Mouse (Mus musculus) lung, postnatal 4 days (tissue): ENCODE measurements at regions not wholly inside any gene's neighbourhood (a gene's known extent, or its start where the extent isn't known, plus 50 kb on each side); places are given as distances from the start of the nearest gene placed in this dataset.

Experiments used
- DNase-seq, 2 experiments: peaks; one replicate each; pipeline ENCODE4 v3.0.0; 2021

DNA sequence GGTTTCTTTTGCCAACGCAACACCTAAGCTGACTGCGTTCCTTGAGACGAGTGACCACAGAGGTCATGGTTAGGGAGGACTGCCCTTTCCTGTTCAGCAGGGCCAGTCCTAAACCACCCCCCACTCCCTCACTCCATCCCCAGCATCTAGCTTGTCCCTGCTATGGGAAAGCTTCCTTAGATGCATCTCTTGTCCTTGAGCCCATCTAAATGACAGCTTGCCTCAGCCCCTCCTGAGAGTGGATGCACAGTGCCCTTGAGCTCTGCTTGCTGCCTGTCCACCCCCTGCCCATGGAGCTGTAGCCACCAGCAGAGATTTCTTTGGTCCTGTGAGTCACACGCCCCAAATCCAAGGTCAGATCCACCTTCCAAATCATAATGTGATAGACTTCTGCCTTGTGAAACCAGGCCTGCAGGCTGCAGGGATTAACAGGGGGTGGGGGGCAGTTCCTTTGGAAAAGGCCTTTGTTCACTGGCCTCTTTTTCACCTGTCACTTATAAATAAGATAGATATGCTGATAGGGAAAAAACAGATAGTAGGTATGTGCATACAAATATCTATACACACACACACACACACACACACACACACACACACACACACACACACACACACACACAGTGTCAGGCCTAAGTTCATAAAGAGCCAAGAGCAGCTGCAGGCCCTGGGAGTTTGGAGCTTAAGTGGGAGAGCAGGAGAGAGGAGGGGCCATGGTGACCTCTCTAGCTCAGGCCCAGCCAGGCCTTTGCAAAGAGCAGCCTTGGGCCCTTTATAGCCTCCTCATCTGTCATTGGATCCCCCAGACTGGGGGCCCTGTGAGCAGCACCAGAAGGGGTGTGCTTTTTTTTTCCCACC is 56.4 kb upstream of the Adra2c start:
- DNase-seq = no peak

DNA sequence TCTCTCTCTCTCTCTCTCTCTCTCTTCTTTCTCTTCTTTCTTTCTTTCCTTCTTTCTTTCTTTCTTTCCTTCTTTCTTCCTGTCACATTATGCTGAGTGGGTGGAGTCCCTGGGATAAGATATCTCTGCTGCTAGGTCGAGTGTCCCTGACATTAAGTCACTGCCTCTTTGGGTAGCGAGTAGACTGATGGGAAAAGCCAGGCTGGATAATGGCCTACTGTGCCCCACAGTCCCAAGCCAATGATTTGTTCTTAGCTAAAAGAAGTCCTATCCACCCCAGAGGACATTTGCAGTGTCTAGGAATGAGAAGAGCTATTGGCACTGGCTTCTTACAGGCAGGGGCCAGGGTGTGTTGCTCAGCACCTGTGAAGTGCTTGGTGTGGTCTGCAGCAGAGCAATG is 61.8 kb upstream of the Adra2c start:
- DNase-seq = no peak

DNA sequence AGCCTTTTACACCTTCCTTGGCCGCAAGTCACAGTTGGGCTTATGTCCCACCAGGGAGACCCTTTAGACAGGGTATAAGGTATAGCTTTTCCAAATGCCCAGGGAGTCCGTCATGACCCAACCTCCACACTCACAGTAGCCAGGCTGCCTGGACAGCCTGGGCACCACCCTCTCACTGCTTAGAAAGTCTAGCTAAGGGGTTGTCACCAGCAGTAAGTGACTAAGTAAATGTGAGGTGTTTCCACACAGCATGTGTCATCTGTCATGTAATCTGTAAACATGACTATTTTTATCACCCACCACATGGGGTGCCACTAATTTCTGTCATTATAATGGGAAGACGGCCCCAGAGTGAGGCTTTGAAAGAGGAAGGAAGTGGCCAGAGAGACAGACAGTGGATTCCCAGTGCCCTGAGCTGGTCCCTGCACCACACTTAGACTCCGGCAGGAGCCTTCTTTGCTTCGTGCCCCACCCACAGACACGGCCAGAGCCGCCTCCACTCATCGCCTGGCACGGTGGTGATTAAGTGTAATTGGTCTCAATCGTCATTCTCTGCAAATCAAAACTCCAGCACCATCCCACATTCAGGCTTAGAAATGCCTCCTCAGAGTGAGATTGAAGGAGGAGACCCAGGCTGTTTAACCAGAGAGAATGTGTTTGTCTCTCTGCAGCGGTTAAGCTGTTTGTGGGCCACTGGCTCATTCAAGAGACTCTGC is 62.5 kb upstream of the Adra2c start:
- peak in 1 of 2 experiments; percentile 6 for DNase-seq

DNA sequence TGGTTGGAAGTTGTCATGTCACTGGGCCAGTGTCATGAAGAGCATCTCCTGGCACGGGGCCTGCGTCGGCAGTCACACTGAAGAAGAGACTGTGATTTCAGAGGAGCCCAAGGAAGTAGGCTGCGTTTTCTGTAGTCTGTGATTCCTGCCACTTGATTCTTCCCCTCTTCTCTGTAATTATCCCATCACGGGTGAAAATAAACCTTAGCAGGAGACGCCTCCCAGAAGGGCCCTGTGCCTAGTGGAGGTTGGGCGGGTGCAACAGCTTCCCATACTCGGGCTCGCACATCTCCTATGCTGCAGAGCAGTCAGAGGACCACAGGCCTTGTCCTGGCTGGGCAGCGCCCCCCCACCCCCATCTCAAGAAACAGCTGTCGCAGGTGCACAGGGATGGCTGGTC is 63.1 kb upstream of the Adra2c start:
- no peak for DNase-seq

DNA sequence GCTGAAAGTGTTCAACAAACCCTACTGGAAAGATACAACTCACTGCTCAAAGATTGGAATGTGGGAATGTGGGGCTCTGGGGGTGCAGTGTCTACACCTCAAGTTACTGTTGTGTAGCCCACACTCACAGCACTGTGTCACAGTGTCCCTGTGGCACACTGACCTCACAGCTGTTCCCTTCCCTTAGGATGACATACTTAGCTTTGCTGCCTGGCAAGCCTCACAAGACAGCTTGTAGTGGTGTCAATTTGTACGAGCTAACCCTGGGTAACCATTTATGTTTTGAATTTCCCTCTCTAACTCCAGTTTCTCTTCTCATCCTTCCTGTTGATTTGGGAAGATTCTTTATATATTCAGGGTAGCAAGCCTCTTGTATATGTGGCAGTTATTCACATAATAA is 68.8 kb upstream of the Adra2c start:
- DNase-seq = no peak

DNA sequence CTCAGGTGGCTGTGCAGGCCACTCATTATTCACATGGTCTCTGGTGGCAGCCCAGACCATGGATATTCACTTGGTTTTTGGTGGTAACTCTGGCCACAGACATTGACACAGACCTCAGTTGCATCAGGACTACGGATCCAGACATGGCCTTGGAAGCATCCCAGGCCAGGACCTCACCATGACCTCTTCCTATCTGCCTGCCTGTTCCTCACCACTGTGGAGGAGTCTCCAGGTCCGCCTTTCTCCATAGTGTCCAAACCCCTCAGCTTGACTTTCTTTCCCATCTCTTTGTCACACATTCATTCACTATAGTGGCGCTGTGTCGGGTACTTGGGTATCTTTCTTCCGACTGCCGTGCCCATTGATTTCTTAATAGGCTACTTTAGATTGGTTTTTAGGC is 74.1 kb upstream of the Adra2c start:
- no peak for DNase-seq

DNA sequence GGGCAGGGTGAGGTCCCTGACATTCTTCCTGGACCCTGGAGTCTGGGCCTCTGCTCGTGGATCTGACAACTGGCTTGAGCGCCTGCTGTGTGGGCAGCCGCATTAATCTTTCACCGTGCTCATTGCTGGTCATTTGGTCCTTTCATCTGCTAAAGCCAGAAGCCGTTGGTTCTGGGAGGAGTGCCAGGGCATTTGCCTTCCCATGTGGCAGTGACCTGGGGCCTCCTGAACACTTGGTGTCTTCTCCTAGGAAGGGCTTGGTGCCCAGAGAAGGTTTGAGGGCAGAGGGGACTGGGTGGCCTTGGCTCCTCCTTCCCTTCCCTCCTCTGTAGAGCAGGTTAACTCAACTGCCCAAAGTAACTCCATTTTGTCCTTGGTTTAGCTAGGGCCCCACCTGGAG is 79.7 kb upstream of the Adra2c start:
- DNase-seq = no peak

DNA sequence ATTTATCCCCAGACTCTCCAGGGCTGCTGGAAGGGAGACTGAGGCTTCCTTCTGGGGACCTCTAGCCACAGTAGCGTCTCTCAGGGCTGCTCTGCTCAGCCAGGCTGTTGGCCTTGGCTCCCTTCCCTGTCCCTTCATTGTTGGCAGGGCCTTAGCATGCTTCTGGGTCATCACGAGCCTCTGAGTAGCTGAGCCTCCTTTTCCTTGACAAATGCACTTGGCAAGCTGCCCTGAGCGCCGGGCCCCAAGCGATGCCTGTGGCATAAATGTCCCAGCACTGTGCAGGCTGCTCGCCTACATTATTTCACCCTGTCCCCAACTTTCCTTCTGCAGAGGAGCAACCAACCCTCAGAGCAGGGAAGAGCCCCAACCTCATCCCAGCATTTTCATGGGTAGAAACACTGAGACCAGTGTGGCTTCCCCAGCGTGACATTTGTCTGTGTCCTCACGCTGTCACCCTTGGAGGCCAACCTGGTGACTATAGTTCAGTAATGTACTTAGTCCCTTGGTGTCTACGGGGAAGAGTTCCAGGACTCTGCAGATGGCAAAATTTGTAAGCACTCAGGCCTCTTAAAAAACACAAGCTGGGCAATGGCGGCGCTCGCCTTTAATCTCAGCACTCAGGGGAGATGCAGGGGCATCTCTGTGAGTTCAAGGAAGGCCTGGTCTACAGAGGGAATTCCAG is 83.7 kb upstream of the Lrpap1 start:
- DNase-seq = peak; percentile 79 to 89

DNA sequence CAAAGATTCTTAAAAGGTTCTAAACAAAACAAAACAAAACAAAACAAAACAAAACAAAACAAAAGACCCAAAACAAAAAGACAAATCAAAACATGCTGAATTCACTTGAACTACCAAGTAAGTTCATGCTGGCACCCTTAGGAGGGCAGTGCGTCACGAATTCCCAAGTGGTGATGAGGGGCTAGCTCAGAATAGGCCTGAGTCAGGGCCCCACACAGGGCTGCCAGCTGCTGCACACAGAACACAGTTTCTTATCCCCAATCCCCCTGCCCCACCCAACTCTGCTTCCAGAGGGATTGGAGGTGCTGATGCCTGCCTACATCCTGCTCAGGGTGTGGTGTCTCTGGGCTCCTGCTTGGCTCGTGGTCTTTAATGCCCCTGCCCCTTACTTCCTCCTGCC is 80.3 kb upstream of the Lrpap1 start:
- no peak for DNase-seq

DNA sequence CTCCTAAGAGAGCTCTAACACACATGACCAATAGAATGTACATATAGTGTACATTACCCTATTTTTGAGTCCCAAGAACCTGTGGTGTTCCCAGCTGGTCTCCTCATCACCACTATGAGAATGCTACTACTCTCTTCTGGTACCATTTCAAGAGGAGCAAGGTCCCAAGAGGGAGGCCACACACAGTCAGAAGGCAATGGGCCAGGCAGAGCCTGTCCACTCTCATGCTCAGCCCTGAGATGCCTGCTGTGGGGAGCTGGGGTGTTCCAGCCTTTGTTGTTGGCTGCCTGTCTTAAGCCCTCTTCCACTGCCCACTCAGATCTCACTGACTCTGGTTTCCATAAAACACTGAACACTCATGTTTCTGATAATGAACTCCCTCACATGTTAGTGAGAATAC is 79.7 kb upstream of the Lrpap1 start:
- DNase-seq = peak in 1 of 2 experiments; percentile 15

DNA sequence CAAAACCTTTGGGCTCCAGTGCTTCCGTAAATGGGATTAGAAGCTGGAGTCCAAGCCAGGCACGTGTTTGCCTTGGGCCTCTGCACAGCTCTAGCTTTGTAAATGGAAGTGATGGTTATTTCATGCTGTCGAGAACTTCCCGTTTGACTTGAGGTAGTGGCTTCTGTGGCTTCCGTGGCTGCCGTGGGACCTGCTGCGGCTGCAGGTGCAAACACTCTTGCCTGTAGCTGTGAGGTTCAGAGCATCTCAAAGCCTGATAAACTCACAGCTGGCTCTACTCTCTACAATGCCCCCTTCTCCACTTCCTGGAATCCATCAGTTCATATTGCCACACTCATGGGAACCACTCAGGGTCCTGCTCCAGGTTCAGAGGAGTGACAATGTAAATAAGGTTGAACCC is 77.9 kb upstream of the Lrpap1 start:
- peak in 1 of 2 experiments; percentile 14 for DNase-seq

DNA sequence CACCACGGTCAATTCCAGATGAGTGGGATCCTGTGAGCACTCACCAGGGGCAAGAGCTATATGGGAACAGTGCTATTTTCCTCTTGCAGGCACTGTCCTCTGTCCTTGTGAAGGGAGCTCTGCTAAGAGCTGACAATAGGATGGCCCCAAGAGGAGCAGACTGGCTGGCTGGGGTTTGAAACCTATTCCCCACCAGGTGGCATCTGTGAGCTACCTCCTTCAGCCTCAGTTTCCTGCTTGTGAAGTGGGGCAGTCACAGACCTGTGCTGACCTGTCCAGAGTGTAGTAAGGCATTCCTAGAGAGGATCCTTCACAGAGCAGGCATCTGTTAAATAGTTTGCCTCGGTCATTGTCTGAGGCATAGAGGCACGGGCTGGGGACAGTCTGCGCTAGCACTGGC is 71.8 kb upstream of the Lrpap1 start:
- no peak for DNase-seq

DNA sequence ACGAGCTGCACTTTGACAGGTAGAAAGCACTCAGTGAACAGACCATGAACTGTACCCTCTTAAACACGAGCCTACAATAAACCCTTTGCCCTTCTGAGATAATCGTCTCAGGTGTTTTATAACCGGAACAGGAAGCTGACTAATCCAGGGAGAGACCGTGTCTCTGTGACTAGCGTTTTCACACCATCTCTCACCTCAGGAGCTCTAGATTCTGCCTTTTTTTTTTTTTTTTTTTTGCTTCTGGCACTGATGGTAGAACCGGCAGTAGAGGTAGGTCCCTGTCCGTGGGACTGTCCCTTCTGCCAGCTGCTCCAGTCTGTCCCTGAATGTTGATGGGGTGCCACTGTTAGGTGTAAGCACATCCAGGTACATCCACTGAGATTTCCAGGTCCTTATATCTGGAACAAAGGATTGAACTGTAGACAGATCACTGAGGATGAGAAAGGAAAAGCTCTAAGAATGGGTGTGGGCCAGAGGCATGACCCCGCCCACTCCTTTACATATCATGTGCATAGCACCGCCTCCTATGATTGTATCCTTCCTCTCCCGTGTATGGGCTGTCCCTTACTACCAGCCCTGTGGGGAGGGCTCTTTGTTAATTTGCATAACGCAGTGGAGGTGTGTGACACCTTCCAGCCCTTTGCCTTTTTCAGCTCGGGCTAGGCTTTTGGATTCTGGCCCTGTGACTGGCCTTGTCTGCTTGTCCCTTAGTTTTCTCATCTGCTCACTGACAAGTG is 70.7 kb upstream of the Lrpap1 start:
- DNase-seq = no peak

DNA sequence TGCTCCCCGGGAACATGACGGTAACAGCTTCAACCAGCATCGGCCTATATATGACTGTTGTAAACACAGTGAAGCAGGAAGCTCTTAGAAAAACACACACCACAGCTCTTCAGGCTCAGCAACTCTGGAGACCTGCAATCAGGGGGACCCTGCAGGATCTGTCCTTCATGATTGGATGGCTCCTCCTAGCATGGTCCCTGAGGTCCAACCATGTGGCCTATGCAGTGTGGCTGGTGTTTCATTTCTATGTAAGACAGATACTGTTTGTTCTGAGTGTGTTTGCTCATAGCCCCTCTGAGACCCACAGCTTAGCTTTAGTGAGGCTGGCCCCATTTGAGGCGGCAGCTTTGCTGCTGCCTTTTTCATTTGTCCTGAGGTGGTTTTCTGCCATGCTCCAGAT is 68.8 kb upstream of the Lrpap1 start:
- DNase-seq = no peak

DNA sequence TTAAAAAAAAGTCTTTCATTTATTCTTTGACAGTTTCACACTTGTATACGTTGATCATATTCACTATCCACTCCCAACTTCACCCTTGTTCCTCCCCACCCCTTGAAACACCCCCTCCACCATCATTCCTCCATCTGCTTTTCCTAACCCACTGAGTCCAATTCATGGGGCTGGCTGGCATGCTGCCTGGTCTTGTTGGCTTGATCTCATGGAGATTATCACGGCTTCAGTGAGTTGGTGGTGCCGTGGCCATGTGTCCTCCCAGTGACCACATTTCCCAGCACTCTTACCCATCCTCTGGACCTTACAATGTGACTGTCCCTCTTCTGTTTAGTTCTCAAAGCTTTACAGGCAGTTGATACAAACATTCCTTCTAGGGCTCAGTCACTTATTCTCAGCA is 65.8 kb upstream of the Lrpap1 start:
- no peak for DNase-seq

DNA sequence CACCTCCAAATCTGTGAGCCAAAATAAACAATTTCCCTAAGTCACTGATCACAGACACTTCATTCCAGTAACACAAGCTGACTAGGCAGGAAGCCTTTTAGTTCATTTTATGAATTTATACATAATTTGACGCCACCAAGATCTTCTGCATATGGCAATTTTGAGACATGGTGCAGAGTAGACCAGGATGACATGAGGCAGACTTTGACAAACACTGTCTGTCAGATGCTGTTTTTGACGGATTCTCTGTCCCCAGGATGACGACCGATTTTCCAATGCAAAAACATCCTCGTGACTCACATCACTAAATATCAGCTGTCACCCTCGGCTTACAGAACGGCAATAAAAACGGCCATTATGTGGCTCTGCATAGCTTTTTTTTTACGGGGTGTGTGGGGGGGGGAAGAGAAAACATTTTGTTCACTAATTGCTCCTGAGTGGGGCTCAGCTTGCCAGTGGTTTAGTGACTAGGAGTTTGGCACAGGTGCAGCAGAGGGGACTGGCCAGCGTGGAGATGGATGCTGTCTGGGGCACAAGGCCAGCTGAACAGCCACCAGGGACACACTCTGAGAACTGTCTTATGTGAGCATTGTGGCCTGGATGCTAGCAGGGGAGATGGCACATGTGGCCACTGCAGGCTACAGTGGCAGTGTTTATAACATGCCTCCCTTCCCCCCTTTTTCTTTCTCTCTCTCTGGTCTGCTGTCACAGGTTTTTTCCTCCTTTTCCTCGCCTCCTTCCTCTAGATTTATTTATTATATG is 65.0 kb upstream of the Lrpap1 start:
- no peak for DNase-seq

DNA sequence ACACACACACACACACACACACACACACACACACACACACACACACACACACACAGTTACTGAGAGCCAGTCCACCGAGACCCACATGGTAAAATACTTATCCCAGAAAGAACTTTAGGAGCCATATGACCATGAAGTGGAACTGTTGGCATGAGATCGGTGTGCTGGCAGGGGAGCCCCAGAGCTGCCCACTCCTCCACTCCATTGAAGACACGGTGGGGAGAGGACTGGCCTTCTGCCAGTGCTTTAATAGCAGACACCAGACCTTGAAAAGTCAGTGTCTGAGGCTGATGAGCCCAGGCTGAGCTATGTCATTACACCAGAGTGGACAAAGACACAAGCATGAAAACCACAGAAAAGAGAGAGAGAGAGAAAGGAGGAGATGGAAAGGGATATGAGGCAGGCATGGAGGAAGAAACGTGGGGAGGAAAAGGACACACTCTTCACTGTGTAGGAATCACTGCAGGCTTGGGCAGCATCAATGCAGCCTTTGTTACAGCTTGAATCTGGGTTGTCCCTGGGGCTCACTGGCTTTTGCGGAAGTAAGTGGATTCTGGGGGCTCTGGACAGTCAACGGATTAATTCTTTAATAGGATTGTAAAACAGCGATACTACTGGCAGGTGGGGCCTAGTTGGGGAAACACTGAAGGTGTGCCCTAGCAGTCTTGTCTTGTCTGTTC is 64.2 kb upstream of the Lrpap1 start:
- no peak for DNase-seq

DNA sequence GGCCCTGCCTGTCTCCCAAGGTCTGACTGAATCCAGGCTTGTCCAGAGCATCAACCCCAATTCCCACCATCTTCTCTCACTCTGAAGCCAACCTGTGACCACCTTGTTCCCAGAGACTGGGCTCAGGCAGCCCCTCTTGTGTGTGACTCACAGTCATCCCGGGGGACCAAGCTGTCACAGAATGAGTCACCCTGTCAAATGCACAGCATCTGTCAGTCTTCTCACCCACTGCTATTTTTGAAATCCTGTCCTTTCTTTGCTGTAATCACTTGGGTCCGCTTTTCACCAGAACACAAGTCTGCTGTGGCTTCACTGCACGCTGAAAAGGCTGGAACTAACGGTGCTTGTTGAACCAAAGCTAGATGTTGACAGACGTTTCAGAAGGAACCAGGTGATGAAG is 63.3 kb upstream of the Lrpap1 start:
- DNase-seq = peak in 1 of 2 experiments; percentile 15

DNA sequence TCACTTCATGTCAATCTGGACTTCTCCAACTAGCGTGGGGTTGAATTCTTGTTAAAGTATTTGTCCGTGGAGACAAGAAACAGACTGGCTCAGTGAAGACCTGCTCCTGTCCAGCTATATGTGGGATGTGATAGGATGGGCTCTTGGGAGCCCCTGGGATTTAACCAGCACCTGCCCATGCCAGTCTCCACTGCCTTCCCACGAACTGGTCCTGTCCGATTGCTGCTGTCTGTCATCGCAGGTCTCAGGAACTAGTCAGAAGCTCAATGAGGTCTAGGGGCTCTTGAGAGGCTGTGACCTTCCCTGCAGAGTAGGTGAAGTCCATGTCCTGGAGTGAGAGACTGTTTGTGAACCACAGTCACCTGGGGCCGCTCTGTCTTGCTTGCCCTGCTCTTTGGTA is 62.8 kb upstream of the Lrpap1 start:
- DNase-seq = peak in 1 of 2 experiments; percentile 8

DNA sequence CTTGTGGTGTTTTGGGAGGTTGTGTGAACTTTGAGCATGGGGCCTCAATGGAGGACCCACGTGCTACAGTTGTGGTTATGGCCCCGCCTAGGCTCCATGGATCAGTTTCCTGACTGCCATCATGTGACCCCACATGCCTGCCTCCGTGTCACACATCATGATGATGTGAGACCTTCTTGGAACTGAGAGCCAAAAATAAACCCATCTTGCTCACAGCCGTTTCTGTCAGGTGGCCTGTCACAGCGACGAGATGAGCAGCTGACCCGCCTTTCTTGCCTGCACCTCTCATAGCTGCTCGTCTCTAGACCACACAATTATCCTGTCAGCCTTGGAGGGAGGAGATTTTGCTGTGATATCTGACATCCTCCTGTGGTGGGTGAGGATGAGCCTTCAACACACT is 60.4 kb upstream of the Lrpap1 start:
- DNase-seq = no peak

DNA sequence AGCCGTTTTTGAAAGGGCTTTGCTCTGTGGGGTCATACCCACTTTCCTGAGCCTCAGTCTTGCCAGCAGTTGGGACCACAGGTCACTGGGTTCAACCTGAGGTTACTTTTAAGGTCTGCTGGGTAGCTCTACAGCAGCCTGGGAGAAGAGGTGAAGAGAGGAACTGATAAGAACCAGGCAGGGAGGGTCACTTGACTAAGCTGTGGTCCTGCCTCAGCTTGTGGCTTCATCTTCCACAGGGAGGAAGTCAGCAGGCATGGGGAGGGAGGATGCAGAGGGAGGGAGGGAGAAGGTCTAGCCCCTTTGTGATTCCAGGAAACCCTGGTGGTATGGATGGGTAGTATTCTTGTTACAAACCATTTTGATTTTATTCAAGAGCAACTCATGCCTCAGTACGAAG is 59.9 kb upstream of the Lrpap1 start:
- no peak for DNase-seq

DNA sequence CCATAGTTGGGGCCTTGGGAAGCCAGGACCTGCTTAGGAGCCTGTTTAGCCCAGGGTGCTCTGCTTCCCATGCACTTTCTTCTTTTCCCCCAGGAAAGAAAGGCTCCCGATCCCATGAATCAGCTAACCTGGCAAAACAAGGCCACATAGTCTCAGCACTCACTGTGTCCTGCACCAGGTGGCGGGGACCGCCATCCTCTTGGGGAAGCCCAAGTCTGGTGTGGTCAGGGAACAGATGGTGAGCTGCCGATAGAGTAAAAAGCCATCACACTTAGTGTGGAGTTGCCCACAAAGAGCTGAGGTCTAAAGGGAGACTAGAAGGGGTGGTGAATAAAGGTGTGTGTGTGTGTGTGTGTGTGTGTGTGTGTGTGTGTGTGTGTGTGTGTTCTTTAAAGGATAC is 57.0 kb upstream of the Lrpap1 start:
- no peak for DNase-seq
